Mouse (Mus musculus) urinary bladder, postnatal 4 days (tissue): ENCODE measurements around the gene Lrp6.

ENCODE experiments used
- DNase-seq, 2 experiments: peaks; one replicate each; pipeline ENCODE4 v3.0.0; 2021 to 2022; ENCODE audit warnings: low spot score in 2 of 2

The Lrp6 gene

GRCm38 (mm10) chr6:134498518-134498917 lies 68.2 kb downstream of the Lrp6 start:
- no peak for DNase-seq

- DNase-seq = peak in 1 of 2 experiments; percentile 37
These were observed 71.7 kb downstream of the Lrp6 start for GRCm38 (mm10) chr6:134494828-134495698.

DNA sequence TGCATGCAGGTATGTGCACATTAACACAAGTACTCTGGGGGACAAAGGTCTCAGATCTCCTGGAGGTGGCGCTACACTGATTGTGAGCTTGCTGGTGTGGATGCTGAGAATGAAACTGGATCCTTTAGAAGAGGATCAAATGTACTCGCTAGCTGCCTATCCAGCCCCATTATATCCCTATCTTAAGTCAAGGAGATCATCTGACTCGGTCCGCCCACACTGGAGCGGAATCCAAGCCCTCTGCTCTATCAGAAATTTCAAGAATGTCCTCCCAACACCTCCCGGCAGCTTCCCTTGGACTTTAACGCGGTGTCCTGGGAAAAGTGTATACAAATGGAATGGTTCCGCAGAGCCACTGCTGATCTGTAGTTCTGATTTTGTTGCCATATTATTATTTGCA lies 77.1 kb downstream of the Lrp6 start:
- DNase-seq = no peak

DNA sequence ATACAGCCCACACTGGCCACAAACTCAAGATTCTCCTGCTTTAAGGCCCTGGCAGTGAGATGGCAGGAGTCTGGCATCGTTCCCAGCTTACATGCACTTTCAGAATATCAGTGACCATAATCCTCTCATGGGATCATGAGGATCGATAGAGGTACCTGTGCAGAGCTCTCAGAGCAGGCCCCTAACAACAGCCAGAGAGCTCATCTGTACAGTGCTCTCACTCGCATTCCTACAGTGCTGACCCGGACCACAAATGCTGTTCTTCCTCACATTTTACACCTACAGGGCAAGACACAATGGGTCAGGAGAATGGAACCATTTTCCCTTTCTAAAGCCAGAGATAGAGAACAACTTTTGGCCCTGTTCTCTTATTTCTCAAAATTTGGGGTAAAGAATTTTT lies 77.6 kb downstream of the Lrp6 start:
- no peak for DNase-seq

DNA sequence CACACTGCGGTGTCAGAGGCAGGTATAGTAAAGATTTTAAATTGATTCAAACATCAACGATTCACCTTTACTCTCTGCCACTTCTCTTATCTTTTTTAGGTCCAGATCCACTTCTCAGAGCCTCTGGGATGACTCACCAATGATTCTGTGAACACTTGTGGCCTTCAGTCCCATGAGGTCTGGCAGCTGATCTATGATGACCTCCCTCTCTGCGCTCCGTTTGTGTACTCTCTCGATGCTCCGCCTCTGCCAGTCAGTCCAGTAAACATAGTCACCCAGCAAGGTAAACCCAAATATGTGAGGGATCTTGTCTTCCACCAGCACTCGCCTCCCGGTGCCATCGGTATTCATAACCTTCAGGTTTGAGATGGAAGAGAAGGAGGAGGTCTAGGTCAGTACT lies 80.4 kb downstream of the Lrp6 start:
- DNase-seq = no peak

- DNase-seq = no peak
These were observed 87.3 kb downstream of the Lrp6 start for GRCm38 (mm10) chr6:134479481-134479880.

GRCm38 (mm10) chr6:134473143-134473561 lies 93.6 kb downstream of the Lrp6 start:
- DNase-seq = no peak

DNA sequence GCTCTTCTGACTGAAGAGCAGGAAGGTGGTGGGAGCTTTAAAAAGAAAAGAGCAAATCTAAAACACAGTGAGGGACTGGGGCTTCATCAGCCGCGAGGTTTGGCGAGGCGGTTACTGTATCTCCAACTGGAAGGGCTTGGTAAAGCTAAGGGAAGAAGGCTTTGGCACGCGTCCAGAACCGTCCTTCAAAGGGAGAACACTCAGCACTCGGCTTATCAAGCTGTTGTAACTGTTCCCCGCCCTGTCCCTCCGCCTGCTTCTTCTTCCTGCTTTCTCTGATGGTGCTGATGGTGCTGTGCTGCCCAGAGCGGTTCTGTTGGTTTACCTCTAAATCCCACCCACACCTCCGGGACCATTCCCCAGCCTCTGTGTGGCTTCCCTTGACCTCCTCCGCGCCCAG lies 95.9 kb downstream of the Lrp6 start:
- peak; percentile 48 to 70 for DNase-seq

DNA sequence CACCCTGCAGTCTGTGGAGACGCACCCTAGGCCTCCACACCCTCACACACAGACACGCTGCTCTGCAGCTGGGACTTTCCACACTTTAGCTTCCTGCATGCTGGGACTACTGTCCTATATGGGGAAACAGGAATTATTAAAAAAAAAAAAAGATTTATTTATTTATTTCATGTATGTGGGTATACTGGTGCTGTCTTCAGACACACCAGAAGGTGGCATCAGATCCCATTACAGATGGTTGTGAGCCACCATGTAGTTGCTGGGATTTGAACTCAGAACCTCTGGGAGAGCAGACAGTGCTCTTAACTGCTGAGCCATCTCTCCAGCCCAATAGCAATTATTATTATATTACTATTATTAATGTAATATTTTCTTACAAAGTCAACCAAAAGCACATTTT lies 97.5 kb downstream of the Lrp6 start:
- no peak for DNase-seq

- no peak for DNase-seq
These were observed 100.0 kb downstream of the Lrp6 start for GRCm38 (mm10) chr6:134466671-134467229.

GRCm38 (mm10) chr6:134461175-134461574 lies 105.6 kb downstream of the Lrp6 start:
- DNase-seq = no peak

GRCm38 (mm10) chr6:134458376-134458775 lies 108.4 kb downstream of the Lrp6 start:
- no peak for DNase-seq

DNA sequence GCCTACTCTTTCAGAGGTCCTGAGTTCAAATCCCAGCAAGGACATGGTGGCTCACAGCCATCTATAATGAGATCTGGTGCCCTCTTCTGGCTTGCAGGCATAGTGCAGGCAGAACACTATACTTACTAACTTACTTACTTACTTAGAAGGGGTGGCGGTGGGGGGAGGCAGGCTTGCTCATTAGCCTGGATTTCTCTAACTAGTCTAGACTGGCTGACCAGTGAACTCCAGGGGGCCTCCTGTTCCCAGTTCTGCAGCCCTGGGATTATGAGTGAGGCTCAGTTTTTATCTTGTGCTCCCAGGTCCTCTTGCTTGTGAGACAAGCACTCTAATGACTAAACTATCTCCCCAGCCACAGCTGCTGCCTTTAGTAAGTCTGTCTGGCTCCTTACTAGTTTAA lies 112.7 kb downstream of the Lrp6 start:
- no peak for DNase-seq

- DNase-seq = peak in 1 of 2 experiments; percentile 24
These were observed 116.1 kb downstream of the Lrp6 start for GRCm38 (mm10) chr6:134450661-134451119.

DNA sequence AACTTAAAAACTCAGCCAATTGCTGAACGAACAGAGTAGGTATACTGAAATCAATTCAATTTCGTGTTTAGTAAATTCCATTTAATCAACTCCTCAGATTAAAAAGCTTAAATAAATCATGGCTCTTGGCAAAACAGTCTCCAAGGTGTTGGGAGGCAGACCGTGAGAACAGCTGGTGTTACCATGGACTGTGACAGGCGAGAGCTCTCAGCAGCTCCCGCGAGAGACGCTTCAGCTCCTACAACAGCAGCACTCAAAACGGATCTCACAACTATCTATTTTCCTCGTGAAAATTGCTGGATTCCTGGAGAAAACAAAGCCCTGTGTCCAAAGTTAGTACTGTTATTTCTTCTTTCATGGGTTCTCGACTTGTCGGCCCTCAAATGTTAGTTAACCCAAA lies 116.8 kb downstream of the Lrp6 start:
- DNase-seq = no peak

- no peak for DNase-seq
These were observed 118.3 kb downstream of the Lrp6 start for GRCm38 (mm10) chr6:134448451-134448850.

GRCm38 (mm10) chr6:134443925-134444324 lies 122.8 kb downstream of the Lrp6 start:
- no peak for DNase-seq

DNA sequence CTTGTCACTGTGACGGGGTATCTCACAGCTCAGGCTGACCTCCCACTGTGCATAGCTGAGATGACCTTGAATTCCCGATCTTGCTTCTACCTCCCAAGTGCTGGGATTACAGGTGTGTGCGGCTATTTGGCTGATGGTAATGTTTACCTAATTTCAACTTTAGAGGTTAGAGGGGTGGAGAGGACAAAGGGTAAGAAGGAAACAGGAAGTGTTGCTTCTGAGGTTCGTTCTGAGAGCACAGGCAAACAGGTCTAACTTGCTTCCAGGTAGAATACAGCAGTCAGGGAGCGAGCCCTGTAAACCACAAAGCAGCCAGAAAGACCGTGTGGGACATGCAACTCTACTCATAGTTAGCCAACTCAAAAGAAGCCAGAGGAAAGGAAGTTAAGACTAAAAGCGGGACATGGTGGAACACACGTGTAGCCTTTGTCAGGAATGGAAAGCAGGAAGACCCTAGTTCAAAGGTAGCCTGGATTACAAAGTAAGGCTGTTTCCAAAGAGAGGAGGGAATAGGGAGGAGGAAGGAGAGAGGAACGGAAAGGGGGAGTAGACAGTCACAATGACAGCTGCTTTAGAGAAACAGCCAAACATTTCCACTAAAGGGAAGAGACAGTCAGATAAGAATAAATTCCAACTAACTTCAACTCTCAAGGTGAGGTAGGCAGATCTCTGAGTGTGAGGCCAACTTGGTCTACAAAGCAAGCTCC lies 123.4 kb downstream of the Lrp6 start:
- DNase-seq = no peak

- DNase-seq = no peak
These were observed 124.5 kb downstream of the Lrp6 start for GRCm38 (mm10) chr6:134442219-134442618.

GRCm38 (mm10) chr6:134441716-134442115 lies 125.0 kb downstream of the Lrp6 start:
- no peak for DNase-seq

DNA sequence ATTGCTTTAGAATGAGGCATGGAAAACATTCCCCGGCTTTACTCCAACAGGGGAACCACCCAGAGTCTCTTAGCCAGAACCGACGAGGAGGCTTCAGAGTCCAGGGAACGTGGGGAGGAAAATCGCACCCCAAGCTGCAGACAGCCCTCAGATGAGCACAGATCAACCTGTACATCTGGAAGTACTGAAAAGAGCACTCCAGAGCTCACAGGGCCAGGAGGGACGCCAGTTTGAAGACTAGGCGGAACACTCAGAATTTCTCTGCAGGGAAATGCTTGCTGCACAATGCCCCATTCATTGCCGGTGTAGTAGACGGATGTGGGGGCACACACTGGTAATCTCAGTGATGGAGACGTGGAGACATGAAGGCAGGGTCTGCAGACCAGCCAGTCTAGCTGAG lies 126.7 kb downstream of the Lrp6 start:
- DNase-seq = no peak

DNA sequence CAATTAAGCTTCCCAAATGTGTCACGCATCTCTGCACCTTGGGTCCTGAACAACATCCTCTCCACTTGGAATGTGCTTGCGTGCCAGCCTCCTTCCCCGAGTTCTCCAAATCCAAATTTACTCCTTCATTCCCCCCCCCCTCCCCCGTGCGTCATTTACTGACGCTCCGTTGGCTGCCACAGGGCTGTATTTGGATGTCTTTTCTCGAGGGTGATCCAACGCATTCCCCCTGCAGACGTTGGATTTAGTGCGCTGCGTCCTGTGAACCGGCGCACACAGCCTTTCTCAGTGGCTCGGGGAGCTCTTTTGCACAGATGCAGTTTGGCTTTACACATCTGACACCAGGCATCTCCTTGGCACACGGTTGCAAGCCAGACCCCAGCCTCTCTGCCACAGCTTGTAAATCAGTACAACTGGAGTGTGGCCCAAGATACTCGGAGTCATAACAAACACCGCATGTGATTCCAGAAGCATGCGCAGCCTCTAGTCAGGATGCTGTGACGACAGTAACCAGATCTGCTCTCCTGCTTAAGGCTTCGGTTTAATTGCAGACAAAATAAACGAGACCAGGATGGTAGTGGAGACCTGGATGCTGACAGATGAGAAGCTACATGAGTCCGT lies 127.3 kb downstream of the Lrp6 start:
- peak in 1 of 2 experiments; percentile 41 for DNase-seq
